Mouse (Mus musculus): Measurements from ENCODE around the gene Olig3. TPM values are rescaled to one million over a fixed set of nuclear protein-coding genes. Genes with fewer than 3 reads are reported as not detected.

The Olig3 gene
- total RNA-seq (2015; ENCODE audit: low replicate concordance) (not detected in 2 replicates), total RNA-seq (2017; ENCODE audit: low replicate concordance) (not detected in 2 replicates)

DNA sequence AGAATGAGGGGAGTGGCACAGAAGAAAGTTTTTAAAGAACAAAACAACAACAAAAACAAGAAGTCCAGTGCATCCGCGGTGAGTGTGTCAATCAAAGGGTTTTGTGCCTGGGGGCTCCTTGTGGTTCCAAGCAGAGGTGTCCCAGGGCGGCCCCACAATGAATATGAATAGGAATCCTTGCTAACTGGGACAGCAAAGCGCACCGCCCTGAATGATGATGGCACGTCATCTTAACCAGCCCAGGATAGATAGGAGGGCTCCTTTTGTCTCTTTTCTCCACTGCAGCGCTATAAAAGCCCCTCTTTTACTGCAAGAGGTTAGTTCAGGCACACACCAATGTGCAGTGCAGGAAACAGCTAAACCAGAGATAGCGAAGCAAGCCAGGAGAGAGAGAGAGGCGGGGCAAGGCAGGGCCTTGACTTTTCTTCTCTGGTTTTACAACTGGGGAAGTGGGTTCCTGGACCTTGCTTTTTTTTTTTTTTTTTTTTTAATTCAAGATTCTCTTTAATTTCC is at the start of gene Olig3:
Olig3 (plus strand) TSS at position 463 of the 513 bp plus-strand sequence.
- no peak for ATAC-seq (replicated peaks; ENCODE audit: low FRiP score, poor library complexity, severe bottlenecking)

DNA sequence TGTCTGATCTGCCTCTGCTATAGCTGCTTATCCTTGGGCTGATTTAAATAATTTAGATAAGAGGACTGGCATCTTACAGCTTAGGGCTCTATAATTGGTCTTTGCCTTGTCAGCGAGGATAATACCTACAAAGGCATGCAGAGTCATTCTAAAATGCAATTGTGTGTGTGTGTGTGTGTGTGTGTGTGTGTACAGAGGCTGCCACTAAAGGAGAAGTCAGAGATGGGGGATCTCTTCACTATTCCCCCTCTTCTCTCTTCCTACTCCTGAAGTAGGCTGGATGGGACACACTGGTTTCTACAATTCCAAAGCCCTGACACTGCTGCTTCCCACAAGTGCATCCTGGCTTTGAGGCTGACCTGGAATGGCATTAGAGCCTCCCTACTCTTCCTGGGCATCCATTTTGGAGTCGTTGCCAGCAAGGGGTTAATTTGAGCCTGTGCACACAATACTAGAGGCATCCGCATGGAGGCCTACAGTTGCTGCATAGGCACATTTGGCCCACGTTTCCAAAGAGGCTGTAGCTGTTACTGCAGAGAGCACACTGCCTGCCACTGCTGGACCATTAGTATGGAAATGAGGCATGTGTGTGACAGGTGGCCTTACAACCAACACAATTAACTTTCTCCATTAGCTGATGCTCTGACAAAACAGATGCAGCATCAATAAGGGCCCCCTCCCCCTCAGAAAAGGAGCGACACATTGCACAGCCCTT is 46.5 kb upstream of the Olig3 start:
- ATAC-seq (replicated peaks; ENCODE audit: low FRiP score, poor library complexity, severe bottlenecking): no peak

DNA sequence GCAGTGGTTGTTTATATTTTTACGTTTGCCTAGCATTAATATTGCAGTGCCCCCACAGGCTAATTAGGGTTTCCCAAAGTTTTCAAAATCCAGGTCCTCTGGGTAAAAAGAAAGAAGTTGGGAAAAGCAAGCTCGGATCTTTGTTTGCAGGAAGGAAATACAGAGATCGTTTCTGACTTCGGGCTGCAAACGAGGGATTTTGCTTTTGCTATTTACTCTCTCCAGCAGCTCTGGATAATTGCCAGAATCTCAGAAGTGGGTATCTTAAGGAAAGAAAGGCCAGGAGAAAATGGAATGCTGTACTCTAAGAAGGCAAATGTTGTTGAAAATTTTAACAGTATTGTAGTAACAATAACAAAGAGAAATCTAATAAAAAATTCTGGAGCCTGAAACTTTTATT is 45.9 kb upstream of the Olig3 start:
- no peak for ATAC-seq (replicated peaks; ENCODE audit: low FRiP score, poor library complexity, severe bottlenecking)

DNA sequence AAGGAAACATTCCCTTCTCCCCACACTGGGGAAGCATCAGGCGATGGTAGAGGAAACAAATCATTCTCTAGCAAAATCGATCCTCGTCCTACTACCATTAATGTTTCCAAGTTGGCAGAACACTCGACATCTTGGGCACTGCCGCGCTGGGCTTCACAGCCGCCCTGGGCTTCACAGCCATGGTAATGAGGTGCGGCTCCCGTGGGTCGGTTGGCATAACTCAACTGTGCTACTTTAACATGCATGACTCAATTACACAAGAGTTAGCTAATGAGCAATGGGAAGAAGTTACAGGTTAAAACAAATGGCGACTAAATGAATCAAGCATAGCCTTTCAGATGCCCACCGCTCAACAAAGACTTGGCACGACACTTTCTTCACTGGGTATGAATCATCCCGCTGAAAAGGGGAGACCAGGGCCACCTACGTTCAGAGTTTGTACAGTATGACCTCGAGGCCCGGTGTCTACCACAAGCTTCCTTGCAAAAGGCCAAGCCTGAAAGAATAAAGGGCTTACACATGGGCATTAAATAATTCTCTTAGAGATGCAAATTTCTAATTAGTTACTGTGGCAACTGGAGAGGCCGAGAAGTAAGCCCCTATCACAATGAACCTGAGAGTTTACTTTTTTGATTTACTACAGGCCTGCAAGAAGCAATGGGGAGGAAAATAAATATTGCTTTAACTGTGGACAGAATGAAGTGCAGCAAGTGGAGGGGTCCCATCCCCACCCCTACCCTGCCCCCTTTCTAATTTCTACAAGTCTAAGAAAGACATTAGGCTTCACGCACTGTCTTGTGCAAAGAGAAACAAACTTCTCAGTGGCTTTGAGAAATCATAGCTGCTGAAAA is 38.1 kb upstream of the Olig3 start:
- no peak for ATAC-seq (replicated peaks; ENCODE audit: low FRiP score, poor library complexity, severe bottlenecking)

DNA sequence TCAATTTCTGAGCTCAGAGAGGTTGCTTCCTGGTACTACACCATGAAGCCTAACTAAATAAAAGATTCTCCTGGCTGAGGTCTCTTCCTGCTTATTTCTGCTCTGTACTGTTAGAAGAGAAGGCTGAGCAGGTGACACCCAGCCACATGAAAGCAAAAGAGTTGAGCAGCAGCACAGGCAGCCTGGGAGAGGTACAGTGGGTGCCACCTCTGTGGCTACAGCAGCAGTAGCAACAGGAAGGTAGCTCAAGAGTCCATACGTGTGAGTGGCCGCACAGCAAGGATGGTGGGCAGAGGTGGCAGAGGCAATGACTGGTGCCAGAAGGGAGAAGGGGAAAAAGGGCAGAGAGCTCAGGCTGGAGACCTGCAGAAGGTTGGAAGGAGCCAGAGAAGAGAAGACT is 34.6 kb upstream of the Olig3 start:
- no peak for ATAC-seq (replicated peaks; ENCODE audit: low FRiP score, poor library complexity, severe bottlenecking)

DNA sequence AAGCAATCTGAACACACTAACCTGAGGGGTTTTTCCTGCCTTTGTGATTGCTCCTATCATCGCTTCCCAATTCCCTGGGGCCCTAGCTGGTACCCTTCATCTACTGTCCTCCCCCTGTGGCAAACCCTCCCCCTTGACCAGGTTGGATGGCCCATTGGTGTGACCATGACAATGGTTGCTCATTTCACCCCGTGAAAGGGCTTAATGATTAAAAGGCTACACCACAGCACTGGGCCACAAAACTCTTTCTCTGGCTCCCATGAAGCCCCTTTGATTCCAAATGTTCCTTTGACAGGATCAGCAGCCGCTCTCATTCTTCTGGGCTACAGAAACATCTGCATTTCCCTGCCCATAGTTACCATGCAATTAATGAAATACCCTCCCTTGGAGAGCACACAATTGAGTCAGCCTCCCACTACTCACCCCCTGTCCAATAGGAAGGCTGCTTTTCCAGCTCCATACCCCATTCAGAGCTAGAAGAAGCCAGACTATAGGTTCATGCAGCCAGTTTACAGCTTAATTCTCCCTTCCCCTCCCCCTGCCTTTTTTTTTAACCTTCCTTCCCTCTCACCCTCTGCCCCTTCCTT is 27.0 kb upstream of the Olig3 start:
- no peak for ATAC-seq (replicated peaks; ENCODE audit: low FRiP score, poor library complexity, severe bottlenecking)

DNA sequence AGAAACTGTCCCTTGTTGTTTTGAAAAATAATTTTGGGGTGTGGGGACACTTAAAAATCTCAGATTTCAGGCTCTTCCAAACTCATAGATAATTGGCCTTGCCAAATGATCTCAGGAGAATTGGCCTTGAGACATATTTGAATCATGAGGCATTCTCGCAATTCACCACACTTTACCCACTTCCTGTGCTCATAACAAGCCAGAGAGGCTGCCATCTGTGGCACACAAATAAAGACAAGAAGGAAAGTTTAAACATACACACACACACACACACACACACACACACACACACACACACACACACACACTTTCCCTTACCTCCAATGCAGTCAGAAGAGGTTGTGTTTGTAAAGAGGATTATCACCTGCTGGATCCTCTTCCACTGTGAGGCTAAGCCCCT is 22.9 kb upstream of the Olig3 start:
- ATAC-seq (replicated peaks; ENCODE audit: low FRiP score, poor library complexity, severe bottlenecking): no peak

DNA sequence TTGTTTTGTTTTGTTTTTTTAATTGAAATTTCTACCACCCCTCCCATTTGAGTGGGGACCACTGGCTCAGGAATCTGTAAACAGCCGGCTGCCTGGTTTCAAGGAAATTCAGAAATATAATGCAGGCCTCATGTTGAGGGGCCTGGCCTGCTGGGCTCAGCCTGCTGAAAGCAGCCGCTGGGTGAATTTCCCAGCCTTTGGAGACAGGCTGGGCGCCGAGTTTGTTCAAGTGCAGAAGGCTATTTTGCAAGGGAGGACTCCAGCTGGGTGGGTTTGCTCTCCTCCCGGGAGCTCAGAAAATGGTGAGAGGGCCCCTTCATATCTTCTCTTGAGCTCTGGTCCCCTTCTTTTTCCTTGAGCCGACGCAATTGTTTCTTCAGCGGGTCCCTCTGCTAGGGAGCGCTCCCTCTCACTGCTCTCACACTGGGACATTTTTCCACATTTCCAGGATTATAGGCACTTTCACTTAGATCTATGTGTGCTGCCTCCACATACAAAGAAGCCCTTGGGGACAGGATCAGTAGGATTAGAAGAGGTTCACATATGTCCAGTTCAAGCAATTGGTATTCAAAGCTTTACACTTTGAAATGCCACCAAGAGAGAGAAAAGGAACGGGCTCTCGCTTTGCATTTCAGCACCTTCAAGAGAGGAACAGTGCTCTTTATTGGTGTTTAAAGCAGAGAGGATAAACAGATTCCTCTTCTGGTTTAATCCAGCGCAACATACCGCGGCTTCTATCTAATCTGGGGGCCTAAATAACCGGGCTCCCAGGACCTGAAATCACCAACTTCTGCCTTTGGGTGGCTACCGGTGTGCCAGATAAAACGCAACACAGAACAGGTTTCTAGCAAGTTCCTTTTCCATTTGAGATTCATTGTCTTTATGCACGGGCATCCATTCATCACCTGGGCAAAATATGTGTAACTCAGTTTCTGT is 17.4 kb upstream of the Olig3 start:
- no peak for ATAC-seq (replicated peaks; ENCODE audit: low FRiP score, poor library complexity, severe bottlenecking)

DNA sequence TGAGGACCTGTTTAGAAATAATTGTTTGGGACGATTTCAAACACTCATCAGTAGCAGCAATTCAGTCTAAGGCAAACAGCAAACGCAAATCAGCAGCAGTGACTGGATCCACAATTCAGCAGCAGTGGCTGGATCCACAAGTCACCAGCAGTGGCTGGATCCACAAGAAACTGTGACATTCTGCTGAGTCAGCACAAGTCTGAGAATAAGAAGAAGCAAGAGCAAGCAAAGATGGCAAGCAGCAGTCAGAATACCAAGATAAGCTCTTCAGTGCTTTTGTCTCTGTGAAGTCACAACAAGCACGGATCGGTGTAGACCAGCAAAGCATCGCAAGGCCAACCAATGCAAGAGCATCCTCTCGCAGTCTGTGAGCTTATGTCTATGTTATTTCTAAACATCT is 12.3 kb upstream of the Olig3 start:
- ATAC-seq (replicated peaks; ENCODE audit: low FRiP score, poor library complexity, severe bottlenecking): no peak

DNA sequence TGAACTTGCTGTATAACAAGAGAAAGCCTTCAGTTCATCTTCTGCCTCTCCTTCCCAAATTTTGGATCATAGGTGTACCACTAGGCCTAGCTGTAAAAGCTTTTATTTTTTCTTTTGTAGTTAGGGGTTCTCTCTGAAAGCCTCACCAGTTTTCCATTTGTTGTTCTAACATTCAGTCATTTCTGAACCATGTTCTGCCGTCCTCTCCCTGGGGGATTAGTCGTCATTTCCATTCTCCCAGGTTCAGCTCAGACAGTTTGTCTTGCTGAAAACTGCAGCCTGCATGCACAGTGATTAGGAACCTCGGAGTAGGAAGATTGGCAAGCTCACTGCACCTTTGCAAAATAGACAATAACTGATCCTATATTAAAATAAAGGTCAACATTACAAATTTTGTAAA is 7.0 kb upstream of the Olig3 start:
- ATAC-seq (replicated peaks; ENCODE audit: low FRiP score, poor library complexity, severe bottlenecking): no peak

DNA sequence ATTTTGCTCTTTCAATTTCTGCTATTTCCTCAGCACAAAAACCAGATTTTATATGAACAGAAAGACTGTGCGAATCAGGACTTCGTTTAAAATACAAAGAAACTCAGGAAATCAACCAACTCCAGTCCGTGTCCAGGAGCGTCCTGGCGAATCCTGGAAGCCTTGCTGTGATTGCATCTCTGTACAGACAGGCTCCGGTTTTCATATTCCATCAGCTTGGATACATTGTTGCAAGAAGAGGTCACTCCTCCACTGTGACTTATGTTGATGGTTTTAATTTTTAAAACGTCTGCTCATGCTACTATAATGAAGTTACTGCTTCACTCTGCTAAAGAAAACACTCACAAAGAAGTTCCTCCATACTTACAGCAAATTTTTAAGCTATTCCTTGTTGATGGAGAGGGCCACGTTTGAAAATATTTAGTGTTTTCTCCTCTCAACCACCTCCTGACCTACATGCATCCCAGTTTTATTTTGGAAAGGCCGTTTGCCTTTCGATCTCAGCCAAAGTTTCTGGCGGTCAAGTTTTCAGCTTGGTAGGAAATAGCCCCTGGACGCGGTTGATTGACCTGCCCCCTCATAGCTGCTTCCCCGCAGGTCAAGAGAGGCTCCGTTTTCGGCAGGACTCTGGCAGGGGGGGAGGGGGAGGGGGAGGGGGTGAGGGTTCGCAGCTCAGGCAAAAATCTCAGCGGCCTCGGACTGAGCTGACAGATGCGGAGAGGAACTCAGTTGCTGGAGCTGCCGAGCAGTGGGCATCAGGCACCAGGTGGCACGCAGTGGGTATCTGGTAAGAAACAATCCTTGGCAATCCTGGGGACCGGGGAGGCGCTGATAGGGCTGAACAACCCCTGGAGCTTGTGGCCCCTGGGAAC is 4.1 kb upstream of the Olig3 start:
- ATAC-seq (replicated peaks; ENCODE audit: low FRiP score, poor library complexity, severe bottlenecking): no peak

DNA sequence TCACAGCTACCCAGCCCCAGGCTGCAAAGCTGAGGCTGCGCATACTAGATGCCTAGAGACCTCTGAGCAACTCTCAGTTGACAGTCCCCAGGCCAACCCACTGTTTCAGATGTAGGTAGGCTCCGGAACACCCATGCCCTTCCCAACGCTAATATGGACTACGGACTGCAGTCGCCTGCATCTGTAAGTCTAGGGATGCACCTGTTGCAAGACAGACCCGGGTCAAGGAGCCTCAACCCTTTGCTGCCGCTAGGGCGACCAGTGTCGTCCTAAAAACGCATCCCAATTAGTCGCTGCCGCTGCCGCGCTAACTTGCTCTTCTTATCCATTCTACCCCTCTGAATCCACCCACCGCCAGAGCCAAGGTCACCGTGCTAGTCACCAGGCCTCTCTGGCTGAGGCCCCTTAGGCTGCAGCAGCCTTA is 3.4 kb upstream of the Olig3 start:
- no peak for ATAC-seq (replicated peaks; ENCODE audit: low FRiP score, poor library complexity, severe bottlenecking)

DNA sequence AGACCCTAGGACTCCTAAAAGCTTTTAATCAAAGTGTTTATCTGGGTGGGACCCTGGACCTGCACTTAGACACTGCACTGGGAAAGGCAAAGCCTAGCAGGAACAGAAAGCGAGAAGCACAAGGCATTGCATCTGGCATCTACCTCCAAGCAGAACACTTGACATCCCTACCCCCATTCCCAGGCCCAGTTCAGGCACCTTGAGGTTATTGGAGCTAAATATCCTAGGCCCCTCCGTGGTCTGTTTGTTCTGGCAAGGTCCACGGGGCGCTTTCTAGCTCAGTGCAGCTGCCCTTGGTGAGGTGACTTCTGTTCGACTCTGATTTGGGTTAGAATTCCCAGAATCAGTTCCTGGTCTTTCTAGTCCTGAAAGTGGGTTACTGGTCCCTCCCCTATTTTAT is 2.7 kb upstream of the Olig3 start:
- ATAC-seq (replicated peaks; ENCODE audit: low FRiP score, poor library complexity, severe bottlenecking): no peak

DNA sequence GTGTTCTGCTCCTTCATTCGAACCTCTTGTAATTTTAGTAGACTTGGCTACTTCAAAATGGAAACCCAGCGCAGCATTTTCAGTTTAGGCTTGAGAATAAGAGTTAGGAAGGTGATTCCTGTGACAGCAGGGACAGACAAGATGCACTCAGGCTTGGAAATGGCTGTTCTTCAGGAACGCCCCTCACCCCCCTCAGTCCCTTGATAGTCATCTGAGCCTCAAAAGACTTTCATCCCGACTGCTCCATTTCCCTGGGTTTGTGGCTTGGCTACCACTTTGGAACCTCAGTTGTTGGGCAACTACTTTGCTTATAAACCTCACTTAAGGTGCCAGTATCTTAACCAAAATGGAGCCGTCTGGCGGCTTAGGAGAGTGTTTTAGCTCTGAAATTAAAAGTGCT is 2.2 kb upstream of the Olig3 start:
- ATAC-seq (replicated peaks; ENCODE audit: low FRiP score, poor library complexity, severe bottlenecking): no peak

DNA sequence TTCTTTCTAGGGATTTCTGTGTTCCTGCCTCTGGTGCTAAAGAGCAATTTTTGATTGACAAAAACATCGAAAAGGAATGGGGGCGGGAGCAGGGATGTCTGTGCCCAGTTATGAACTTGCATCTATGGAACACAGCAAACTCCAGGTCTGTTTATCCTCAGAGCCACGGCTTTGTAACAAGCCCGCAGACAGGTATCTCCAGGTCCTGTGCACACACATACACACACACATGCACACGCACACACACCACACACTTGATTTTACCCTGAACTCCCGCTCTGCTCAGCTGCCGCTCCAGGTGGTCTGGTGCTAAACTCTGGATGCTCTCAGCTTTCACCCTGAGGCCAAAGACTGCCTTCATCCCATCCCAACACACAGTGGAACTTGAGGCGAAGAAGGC is 1.3 kb upstream of the Olig3 start:
- ATAC-seq (replicated peaks; ENCODE audit: low FRiP score, poor library complexity, severe bottlenecking): no peak

DNA sequence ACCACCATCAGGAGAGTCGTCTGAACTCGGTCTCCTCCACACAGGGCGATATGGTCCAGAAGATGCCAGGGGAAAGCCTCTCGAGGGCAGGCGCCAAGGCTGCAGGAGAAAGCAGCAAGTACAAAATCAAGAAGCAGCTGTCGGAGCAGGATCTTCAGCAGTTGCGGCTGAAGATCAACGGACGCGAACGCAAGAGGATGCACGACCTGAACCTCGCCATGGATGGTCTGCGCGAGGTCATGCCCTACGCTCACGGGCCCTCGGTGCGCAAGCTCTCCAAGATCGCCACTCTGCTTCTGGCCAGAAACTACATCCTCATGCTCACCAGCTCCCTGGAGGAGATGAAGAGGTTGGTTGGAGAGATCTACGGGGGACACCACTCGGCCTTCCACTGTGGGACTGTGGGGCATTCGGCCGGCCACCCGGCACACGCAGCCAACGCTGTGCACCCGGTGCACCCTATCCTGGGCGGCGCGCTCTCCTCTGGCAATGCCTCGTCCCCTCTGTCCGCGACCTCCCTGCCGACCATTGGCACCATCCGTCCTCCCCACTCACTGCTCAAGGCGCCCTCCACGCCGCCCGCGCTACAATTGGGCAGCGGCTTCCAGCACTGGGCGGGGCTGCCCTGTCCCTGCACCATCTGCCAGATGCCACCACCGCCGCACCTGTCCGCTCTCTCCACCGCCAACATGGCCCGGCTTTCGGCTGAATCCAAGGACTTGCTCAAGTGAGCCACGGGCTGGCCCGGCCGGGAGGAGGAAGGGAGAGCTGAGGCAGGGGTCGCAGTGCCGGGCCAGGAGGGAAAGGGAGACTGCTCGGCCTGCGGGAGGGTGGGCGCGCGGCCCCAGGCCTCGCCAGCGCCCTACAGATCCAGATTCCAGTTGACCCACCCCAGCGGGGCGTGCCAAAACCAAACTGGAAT is 648 bp downstream of the Olig3 start:
- no peak for ATAC-seq (replicated peaks; ENCODE audit: low FRiP score, poor library complexity, severe bottlenecking)

DNA sequence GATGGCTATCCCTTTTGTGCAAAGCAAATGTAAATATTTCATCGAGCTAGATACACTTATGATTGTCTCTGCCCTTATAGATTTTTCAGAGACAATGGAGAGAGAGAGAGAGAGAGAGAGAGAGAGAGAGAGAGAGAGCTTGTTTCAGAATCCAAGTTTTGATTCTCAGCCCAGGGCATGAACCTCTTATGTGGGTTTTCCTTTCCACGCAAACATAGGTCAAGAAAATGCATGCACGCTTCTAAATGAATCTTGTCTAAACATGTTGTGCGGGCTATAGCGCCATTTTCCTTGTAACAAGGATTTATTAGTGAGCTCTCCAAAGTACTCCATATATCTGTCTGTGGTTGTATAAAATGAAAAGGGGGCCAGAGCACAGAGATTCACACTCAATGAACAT is 1.5 kb downstream of the Olig3 start:
- no peak for ATAC-seq (replicated peaks; ENCODE audit: low FRiP score, poor library complexity, severe bottlenecking)
